Mouse (Mus musculus): Measurements from ENCODE around the gene Ric8b.

The Ric8b gene

GRCm38 (mm10) chr10:84960380-84960930 lies 43.0 kb downstream of the Ric8b start:
- DNase-seq (ENCODE audit: low spot score in 2 of 2): no peak

GRCm38 (mm10) chr10:84963126-84963525 lies 45.7 kb downstream of the Ric8b start:
- DNase-seq (ENCODE audit: low spot score in 2 of 2): no peak

- no peak for DNase-seq (ENCODE audit: low spot score in 2 of 2)
Measured at GRCm38 (mm10) chr10:84963726-84964125, 46.3 kb downstream of the Ric8b start.

GRCm38 (mm10) chr10:84966542-84966941 lies 49.1 kb downstream of the Ric8b start:
- DNase-seq (ENCODE audit: low spot score in 2 of 2): no peak

GRCm38 (mm10) chr10:84967645-84968044 lies 50.2 kb downstream of the Ric8b start:
- no peak for DNase-seq (ENCODE audit: low spot score in 2 of 2)

GRCm38 (mm10) chr10:84968852-84969704 lies 51.7 kb downstream of the Ric8b start:
- no peak for DNase-seq (ENCODE audit: low spot score in 2 of 2)

GRCm38 (mm10) chr10:84975264-84975663 lies 57.8 kb downstream of the Ric8b start:
- DNase-seq (ENCODE audit: low spot score in 2 of 2): no peak

- no peak for DNase-seq (ENCODE audit: low spot score in 2 of 2)
Measured at GRCm38 (mm10) chr10:84976588-84977351, 59.4 kb downstream of the Ric8b start.

GRCm38 (mm10) chr10:84980291-84980690 lies 62.9 kb downstream of the Ric8b start:
- no peak for DNase-seq (ENCODE audit: low spot score in 2 of 2)

GRCm38 (mm10) chr10:84981441-84981840 lies 64.0 kb downstream of the Ric8b start:
- no peak for DNase-seq (ENCODE audit: low spot score in 2 of 2)

- DNase-seq (ENCODE audit: low spot score in 2 of 2): no peak
Measured at GRCm38 (mm10) chr10:84982675-84983074, 65.3 kb downstream of the Ric8b start.

GRCm38 (mm10) chr10:84985956-84986355 lies 68.5 kb downstream of the Ric8b start:
- no peak for DNase-seq (ENCODE audit: low spot score in 2 of 2)

- DNase-seq (ENCODE audit: low spot score in 2 of 2): no peak
Measured at GRCm38 (mm10) chr10:84987666-84988065, 70.2 kb downstream of the Ric8b start.

- no peak for DNase-seq (ENCODE audit: low spot score in 2 of 2)
Measured at GRCm38 (mm10) chr10:84988650-84989049, 71.2 kb downstream of the Ric8b start.

- DNase-seq (ENCODE audit: low spot score in 2 of 2): no peak
Measured at GRCm38 (mm10) chr10:84994346-84994745, 76.9 kb downstream of the Ric8b start.

- DNase-seq (ENCODE audit: low spot score in 2 of 2): no peak
Measured at GRCm38 (mm10) chr10:84994971-84995370, 77.6 kb downstream of the Ric8b start.

GRCm38 (mm10) chr10:84996366-84996765 lies 79.0 kb downstream of the Ric8b start:
- no peak for DNase-seq (ENCODE audit: low spot score in 2 of 2)

GRCm38 (mm10) chr10:84997571-84998224 lies 80.3 kb downstream of the Ric8b start:
- no peak for DNase-seq (ENCODE audit: low spot score in 2 of 2)

GRCm38 (mm10) chr10:84998225-84998579 lies 80.8 kb downstream of the Ric8b start:
- DNase-seq (ENCODE audit: low spot score in 2 of 2): no peak

- no peak for DNase-seq (ENCODE audit: low spot score in 2 of 2)
Measured at GRCm38 (mm10) chr10:85001920-85002319, 84.5 kb downstream of the Ric8b start.

- DNase-seq (ENCODE audit: low spot score in 2 of 2): peak; percentile 57 to 60
Measured at GRCm38 (mm10) chr10:85003190-85004026, 86.0 kb downstream of the Ric8b start.
